Mouse (Mus musculus) neural tube, embryonic 11.5 days (tissue): ENCODE measurements around the gene Myh7b. TPM values are rescaled to one million over a fixed set of nuclear protein-coding genes. Genes with fewer than 3 reads are reported as not detected.
A peak's percentile ranks its signal among the peaks of the same experiment; 100 is the strongest.

Source experiments
- ATAC-seq: fragments of 200-750 bp; cut with Nextera tagmentation; 2 replicates; pipeline ENCODE4 v1.8.0; 2017; ENCODE audit warnings: moderate number of reproducible peaks, mild to moderate bottlenecking, moderate TSS enrichment, moderate library complexity; ENCODE audit not compliant: insufficient read depth, low FRiP score, low TSS enrichment
- DNase-seq: peaks from one replicate; pipeline ENCODE4 v3.0.0-alpha.2; 2015; ENCODE audit warnings: low spot score
- H3K27ac ChIP-seq: fragments of 300-500 bp; sonication (generic); 2 replicates; pipeline ENCODE4 v1.5.1; 2014; ENCODE audit warnings: low read depth, mild to moderate bottlenecking, low read length
- H3K27me3 ChIP-seq: fragments of 300-500 bp; sonication (generic); 2 replicates; pipeline ENCODE4 v1.6.1; 2014; ENCODE audit warnings: mild to moderate bottlenecking, low read length, mixed read lengths; ENCODE audit not compliant: control insufficient read depth, insufficient read depth
- H3K36me3 ChIP-seq: fragments of 300-500 bp; sonication (generic); 2 replicates; pipeline ENCODE4 v1.6.1; 2014; ENCODE audit warnings: mild to moderate bottlenecking, low read length, moderate library complexity, mixed read lengths; ENCODE audit not compliant: control insufficient read depth, insufficient read depth
- H3K4me1 ChIP-seq: fragments of 300-500 bp; sonication (generic); 2 replicates; pipeline ENCODE4 v1.6.1; 2014; ENCODE audit warnings: low read length, mixed read lengths; ENCODE audit not compliant: control insufficient read depth, insufficient read depth
- H3K4me2 ChIP-seq: fragments of 300-500 bp; sonication (generic); 2 replicates; pipeline ENCODE4 v1.6.1; 2014; ENCODE audit warnings: low read depth, mild to moderate bottlenecking, moderate library complexity
- H3K4me3 ChIP-seq: fragments of 300-500 bp; sonication (generic); 2 replicates; pipeline ENCODE4 v1.5.1; 2014; ENCODE audit warnings: low read depth, low read length
- H3K9ac ChIP-seq: fragments of 300-500 bp; sonication (generic); 2 replicates; pipeline ENCODE4 v1.6.1; 2014; ENCODE audit warnings: mild to moderate bottlenecking, low read length
- H3K9me3 ChIP-seq: fragments of 300-500 bp; sonication (generic); 2 replicates; pipeline ENCODE4 v1.6.1; 2016; ENCODE audit warnings: low read length; ENCODE audit not compliant: control insufficient read depth
- WGBS: fragments of 180-500 bp; shearing (Covaris S2); extraction: QIAGEN DNeasy Blood & Tissue Kit; methylation state at CpG from one replicate; pipeline ENCODE4 v1.1.7; 2014; 5-methylcytosine and 5-hydroxymethylcytosine counted together
- microRNA counts: library from miRNA; unstranded; fragments of <30 nt; microRNA quantifications from one replicate; lab custom pipeline; 2015
- microRNA-seq: library from miRNA; unstranded; fragments of <30 nt; microRNA quantifications from one replicate; pipeline ENCODE4, GENCODE M21; 2016
- polyA plus RNA-seq: library from polyadenylated mRNA; unstranded; fragments of >200 nt; fragmentation: Nextera tagmentation; extraction: Ambion mirVana; gene quantifications from 2 replicates; pipeline ENCODE4 v1.2.1, GENCODE M21; 2014

Myh7b gene
- polyA plus RNA-seq, 1 experiment from 2014 or later = 1.8 TPM

DNA sequence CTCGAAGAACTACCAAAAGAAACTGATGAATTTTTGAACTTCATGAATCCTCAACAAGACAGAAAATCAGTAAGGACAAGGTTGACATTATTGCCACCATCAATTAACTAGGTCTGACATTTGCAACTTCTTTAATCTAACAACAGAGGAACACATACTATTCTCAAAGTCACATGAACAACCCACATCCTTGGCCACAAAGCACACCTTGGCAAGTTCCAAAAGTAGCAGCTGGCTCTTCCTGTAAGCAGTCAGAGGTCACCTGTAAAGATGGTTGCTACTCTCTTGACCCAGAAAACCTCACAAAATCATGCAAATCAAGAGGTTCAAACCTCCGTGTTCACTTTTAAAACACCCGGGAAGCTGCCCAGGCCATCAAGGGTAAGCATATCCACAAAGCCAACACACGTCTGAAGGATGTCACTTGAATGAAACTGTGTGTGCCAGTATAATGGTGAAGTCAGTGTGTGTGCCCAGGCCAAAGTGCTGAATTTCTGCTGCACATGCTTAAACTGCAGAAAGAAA, 68.6 kb downstream of the Myh7b start:
- no peaks in the 10 kb centered on the region for H3K36me3 ChIP-seq
- 88% methylated on average over 4 of the region's 4 CpGs for WGBS
- H3K4me1 ChIP-seq = no peaks in the 10 kb centered on the region
- no peaks in the 10 kb centered on the region for H3K9me3 ChIP-seq
- no peak for DNase-seq
- no peak overlapping the region for H3K4me2 ChIP-seq
- H3K27me3 ChIP-seq = no peaks in the 10 kb centered on the region
- H3K27ac ChIP-seq = no peak overlapping the region
- no peak overlapping the region for H3K9ac ChIP-seq
- no peak overlapping the region for H3K4me3 ChIP-seq
- no peak for ATAC-seq

DNA sequence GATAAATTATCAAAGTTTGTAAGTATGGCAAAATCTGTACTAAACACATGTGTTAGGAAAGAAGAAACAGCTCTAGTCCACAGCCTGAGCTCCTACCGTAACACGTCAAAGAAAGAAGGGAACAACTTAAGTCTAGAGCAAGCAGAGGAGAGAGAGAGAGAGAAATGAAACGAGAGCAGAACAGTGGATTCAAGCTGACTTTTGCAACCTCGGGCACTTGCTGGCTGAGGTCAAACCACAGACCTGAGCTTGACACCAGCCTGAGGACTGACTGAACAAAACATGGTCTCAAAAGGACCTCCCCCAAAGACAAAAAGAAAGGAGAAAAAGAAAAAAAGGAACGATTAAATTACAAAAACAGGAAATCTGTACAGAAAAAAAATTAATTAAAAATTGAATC, 69.6 kb downstream of the Myh7b start:
- no peak for ATAC-seq
- Histone ChIP-seq H3K27ac (no peak overlapping the region), H3K27me3 (no peaks in the 10 kb centered on the region), H3K4me3 (no peak overlapping the region), H3K4me2 (no peak overlapping the region), H3K9ac (no peak overlapping the region), H3K36me3 (no peaks in the 10 kb centered on the region), H3K4me1 (no peaks in the 10 kb centered on the region), H3K9me3 (no peaks in the 10 kb centered on the region)
- no peak for DNase-seq
- WGBS = 73% methylated on average over 5 of the region's 5 CpGs

DNA sequence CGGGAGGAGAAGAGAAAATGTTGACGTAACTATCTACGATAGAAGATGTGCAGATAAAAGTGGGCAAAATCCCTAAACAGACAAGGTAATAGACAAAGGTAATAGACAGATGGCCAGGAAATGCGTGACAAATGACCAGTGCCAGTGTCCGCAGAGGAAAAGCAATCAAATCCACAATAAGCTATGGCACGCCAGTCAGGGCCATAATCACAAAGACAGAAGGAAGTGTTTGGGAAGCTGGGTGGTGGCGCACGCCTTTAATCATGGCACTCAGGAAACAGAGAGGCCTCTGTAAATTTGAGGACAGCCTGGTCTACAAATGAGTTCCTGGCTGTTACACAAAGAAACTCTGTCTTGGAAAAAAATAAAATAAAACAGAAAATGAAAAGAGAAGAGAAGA, 70.2 kb downstream of the Myh7b start:
- WGBS = 61% methylated on average over 8 of the region's 8 CpGs
- no peak overlapping the region for H3K27ac ChIP-seq
- no peaks in the 10 kb centered on the region for H3K27me3 ChIP-seq
- no peaks in the 10 kb centered on the region for H3K9me3 ChIP-seq
- H3K4me1 ChIP-seq = no peaks in the 10 kb centered on the region
- no peak for DNase-seq
- no peak overlapping the region for H3K9ac ChIP-seq
- H3K36me3 ChIP-seq = no peaks in the 10 kb centered on the region
- no peak overlapping the region for H3K4me2 ChIP-seq
- H3K4me3 ChIP-seq = no peak overlapping the region
- ATAC-seq = no peak

DNA sequence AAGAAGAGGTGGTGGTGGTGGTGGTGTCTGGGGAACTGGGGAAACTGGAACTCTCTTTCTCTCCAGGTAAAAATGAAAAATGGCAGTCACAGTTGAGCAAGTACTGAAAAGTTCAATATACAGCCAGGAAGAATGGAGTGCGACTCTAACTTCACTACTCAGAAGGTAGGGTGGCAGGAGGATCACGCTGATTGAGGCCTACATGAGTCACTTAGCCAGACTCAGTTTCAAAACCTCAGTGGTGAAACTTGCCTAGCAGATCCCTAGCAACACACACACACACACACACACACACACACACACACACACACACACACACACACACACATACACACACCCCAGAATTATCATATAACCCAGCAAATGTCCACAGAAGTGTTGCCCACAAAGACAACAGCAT, 70.9 kb downstream of the Myh7b start:
- no peak for DNase-seq
- H3K9ac ChIP-seq = no peak overlapping the region
- H3K4me1 ChIP-seq = no peaks in the 10 kb centered on the region
- H3K27me3 ChIP-seq = no peaks in the 10 kb centered on the region
- H3K36me3 ChIP-seq = no peaks in the 10 kb centered on the region
- no peak overlapping the region for H3K4me3 ChIP-seq
- no peak overlapping the region for H3K27ac ChIP-seq
- 88% methylated on average over 2 of the region's 2 CpGs for WGBS
- ATAC-seq = no peak
- no peaks in the 10 kb centered on the region for H3K9me3 ChIP-seq
- H3K4me2 ChIP-seq = no peak overlapping the region

DNA sequence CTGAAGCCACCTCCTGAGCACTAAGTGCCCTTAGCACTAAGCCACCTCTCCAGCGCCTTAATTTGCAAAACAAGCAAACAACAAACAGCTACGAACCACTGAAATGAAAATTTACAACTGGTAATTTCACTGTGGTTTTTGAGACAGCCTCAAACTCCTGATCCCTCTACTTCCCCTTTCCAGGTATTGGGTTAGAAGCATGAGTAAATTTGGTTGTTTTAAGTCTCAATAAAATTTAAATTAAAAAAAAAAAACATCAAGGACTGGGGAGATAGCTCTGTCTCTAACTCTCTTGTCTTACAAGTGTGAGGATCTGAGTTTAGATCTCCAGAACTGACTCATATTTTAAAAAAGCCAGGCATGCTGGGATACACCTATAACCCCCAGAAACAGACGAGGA, 72.1 kb downstream of the Myh7b start:
- Histone ChIP-seq H3K27me3 (no peaks in the 10 kb centered on the region), H3K4me1 (no peaks in the 10 kb centered on the region), H3K9me3 (no peaks in the 10 kb centered on the region), H3K27ac (no peak overlapping the region), H3K9ac (no peak overlapping the region), H3K4me2 (no peak overlapping the region), H3K4me3 (no peak overlapping the region), H3K36me3 (no peaks in the 10 kb centered on the region; the same call in 1 of the 2 replicates)
- 50% methylated on average over 3 of the region's 3 CpGs for WGBS
- DNase-seq (no peak), ATAC-seq (no peak)

DNA sequence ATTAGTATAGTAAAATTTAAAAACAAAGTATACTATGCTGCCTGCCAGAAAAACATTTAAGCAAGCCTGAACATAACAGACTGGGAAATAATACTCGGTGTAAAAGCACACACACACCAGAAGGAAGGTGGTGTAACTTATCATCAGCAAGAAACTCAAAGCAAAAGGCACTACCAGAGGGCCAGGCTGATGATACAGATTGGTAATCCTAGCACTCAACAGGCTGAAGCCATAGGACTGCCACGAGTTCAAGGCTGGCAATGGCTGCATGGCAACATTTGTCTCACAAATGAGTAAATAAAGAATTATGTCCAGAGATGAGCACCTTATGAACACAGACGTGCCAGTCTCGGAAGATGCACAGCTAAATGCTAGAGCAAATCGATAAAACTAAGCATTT, 72.8 kb downstream of the Myh7b start:
- no peak for ATAC-seq
- no peaks in the 10 kb centered on the region for H3K4me1 ChIP-seq
- WGBS = 95% methylated on average over 5 of the region's 5 CpGs

More for the DNA sequence above, 72.8 kb downstream of the Myh7b start:
- H3K36me3 ChIP-seq = no peaks in the 10 kb centered on the region; the same call in 1 of the 2 replicates
- DNase-seq = no peak
- H3K9me3 ChIP-seq = no peaks in the 10 kb centered on the region
- H3K27ac ChIP-seq = no peak overlapping the region
- no peaks in the 10 kb centered on the region for H3K27me3 ChIP-seq
- H3K4me2 ChIP-seq = no peak overlapping the region
- no peak overlapping the region for H3K9ac ChIP-seq
- H3K4me3 ChIP-seq = no peak overlapping the region

MicroRNA genes within 50 kb of the gene (microRNA counts, 519-probe panel; counts per million panel counts)
- 171 counts per million, percentile 57 among the panel's probes with 10 or more counts for microRNA mmu-miR-499 (lab: Ali Mortazavi, UCI)

Small RNAs within 50 kb of the gene (microRNA-seq; reads per million reads assigned to microRNA genes)
- gene Mir499 = 11.2 reads per million, percentile 23 among the genes with 10 or more reads in this experiment

Other genes with a start within 250 kb of the Myh7b start
- gene Trp53inp2, start 230.2 kb upstream of the Myh7b start, polyA plus RNA-seq = 94.0 and 104 TPM in 2 replicates
- gene Ncoa6, start 137.3 kb upstream of the Myh7b start, polyA plus RNA-seq = 33.7 and 34.7 TPM in 2 replicates
- gene Acss2, start 93.3 kb upstream of the Myh7b start, polyA plus RNA-seq = 22.0 and 28.8 TPM in 2 replicates
- gene Ggt7, start 93.0 kb upstream of the Myh7b start, polyA plus RNA-seq = 14.4 and 17.1 TPM in 2 replicates
- 15.5 and 15.7 TPM in 2 replicates for gene Gss, start 18.4 kb upstream of the Myh7b start, polyA plus RNA-seq
- 155 and 166 TPM in 2 replicates for gene Trpc4ap, start 81.2 kb downstream of the Myh7b start, polyA plus RNA-seq
- 33.1 and 36.0 TPM in 2 replicates for gene Edem2, start 118.3 kb downstream of the Myh7b start, polyA plus RNA-seq
- gene Gm17581, start 124.7 kb downstream of the Myh7b start, polyA plus RNA-seq = not detected in 2 replicates
- 2.6 and 2.8 TPM in 2 replicates for gene Procr, start 139.9 kb downstream of the Myh7b start, polyA plus RNA-seq
- gene Mmp24, start 164.1 kb downstream of the Myh7b start, polyA plus RNA-seq = 4.3 and 5.7 TPM in 2 replicates
- gene BC029722, start 208.2 kb downstream of the Myh7b start, polyA plus RNA-seq = 11.1 and 12.2 TPM in 2 replicates
- gene Eif6, start 215.7 kb downstream of the Myh7b start, polyA plus RNA-seq = 199 TPM in 2 replicates
- 0.15 and 0.27 TPM in 2 replicates for gene Fam83c, start 223.6 kb downstream of the Myh7b start, polyA plus RNA-seq